Mouse (Mus musculus) midbrain, embryonic 14.5 days (tissue): ENCODE data around the gene Got1. TPM values are rescaled to one million over a fixed set of nuclear protein-coding genes. Genes with fewer than 3 reads are reported as not detected.

Source experiments
- ATAC-seq: fragments of 200-750 bp; cut with Nextera tagmentation; 2 replicates; pipeline ENCODE4 v1.8.0; 2017; ENCODE audit warnings: moderate number of reproducible peaks, moderate library complexity; ENCODE audit not compliant: low FRiP score, low TSS enrichment
- DNase-seq: peaks from one replicate; pipeline ENCODE4 v3.0.0-alpha.2; 2015
- H3K27ac ChIP-seq: fragments of 300-500 bp; sonication (generic); replicated peaks from 2 replicates; pipeline ENCODE4 v1.5.1; 2014; ENCODE audit warnings: mild to moderate bottlenecking, low read depth, low read length, moderate library complexity
- H3K27me3 ChIP-seq: fragments of 300-500 bp; sonication (generic); 2 replicates; pipeline ENCODE4 v1.6.1; 2014; ENCODE audit warnings: low read length, control low read depth, mixed read lengths; ENCODE audit not compliant: control insufficient read depth, insufficient read depth
- H3K36me3 ChIP-seq: fragments of 300-500 bp; sonication (generic); 2 replicates; pipeline ENCODE4 v1.6.1; 2014; ENCODE audit warnings: low read length, control low read depth; ENCODE audit not compliant: control insufficient read depth, insufficient read depth
- H3K4me1 ChIP-seq: fragments of 300-500 bp; sonication (generic); 2 replicates; pipeline ENCODE4 v1.6.1; 2014; ENCODE audit warnings: mild to moderate bottlenecking, antibody characterized with exemption, low read length, control low read depth; ENCODE audit not compliant: control insufficient read depth, insufficient read depth
- H3K4me2 ChIP-seq: fragments of 300-500 bp; sonication (generic); 2 replicates; pipeline ENCODE4 v1.6.1; 2014; ENCODE audit warnings: mild to moderate bottlenecking, low read length, moderate library complexity
- H3K4me3 ChIP-seq: fragments of 300-500 bp; sonication (generic); replicated peaks from 2 replicates; pipeline ENCODE4 v1.5.1; 2014; ENCODE audit warnings: low read depth, low read length
- H3K9ac ChIP-seq: fragments of 300-500 bp; sonication (generic); replicated peaks from 2 replicates; pipeline ENCODE4 v1.6.1; 2014; ENCODE audit warnings: mild to moderate bottlenecking, low read length, moderate library complexity
- H3K9me3 ChIP-seq: fragments of 300-500 bp; sonication (generic); 2 replicates; pipeline ENCODE4 v1.6.1; 2016; ENCODE audit warnings: low read length, control low read depth, mixed read lengths; ENCODE audit not compliant: control insufficient read depth
- WGBS: fragments of 180-500 bp; shearing (Covaris S2); extraction: QIAGEN DNeasy Blood & Tissue Kit; methylation state at CpG from one replicate; pipeline ENCODE4 v1.1.7; 2014; 5-methylcytosine and 5-hydroxymethylcytosine counted together
- polyA plus RNA-seq: library from polyadenylated mRNA; unstranded; fragments of >200 nt; fragmentation: Nextera tagmentation; extraction: Ambion mirVana; gene quantifications from 2 replicates; pipeline ENCODE4 v1.2.1, GENCODE M21; 2014

The Got1 gene
- polyA plus RNA-seq, 1 experiment from 2014 or later: 72.6 TPM

DNA sequence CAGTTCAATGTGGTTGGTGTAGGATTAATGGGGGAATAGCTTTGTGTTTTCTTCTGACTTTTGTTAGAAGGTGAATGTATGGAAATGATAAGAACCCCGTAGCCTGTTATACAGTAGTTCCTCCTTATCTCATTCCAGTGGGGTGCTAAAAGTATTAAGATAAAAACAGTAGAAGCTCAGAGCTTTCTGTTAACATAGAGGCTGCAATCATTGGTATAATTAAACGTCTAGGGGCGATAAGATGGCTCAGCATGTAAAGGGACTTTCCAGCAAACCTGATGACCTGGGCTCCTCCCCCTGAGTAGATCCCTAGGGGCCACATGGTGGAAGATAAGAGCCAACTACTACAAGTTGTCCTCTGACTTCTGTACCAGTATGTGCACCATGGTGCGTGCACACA is 71.4 kb downstream of the Got1 start:
- no peak overlapping the region for H3K4me2 ChIP-seq
- 91% methylated on average over 4 of the region's 4 CpGs for WGBS

GRCm38 (mm10) chr19:43452176-43452575 is 72.2 kb downstream of the Got1 start:
- no peak overlapping the region for H3K9ac ChIP-seq
- H3K4me1 ChIP-seq: no peaks in the 10 kb centered on the region
- H3K4me3 ChIP-seq: no peak overlapping the region
- WGBS: 90% methylated on average over 5 of the region's 5 CpGs
- H3K9me3 ChIP-seq: no peaks in the 10 kb centered on the region
- H3K4me2 ChIP-seq: no peak overlapping the region
- no peak overlapping the region for H3K27ac ChIP-seq
- H3K27me3 ChIP-seq: no peaks in the 10 kb centered on the region
- no peaks in the 10 kb centered on the region for H3K36me3 ChIP-seq
- ATAC-seq (no peak), DNase-seq (no peak)

More for the DNA sequence above, 71.4 kb downstream of the Got1 start:
- ATAC-seq (no peak), DNase-seq (no peak)
- no peaks in the 10 kb centered on the region for H3K36me3 ChIP-seq
- no peak overlapping the region for H3K4me3 ChIP-seq
- no peaks in the 10 kb centered on the region for H3K27me3 ChIP-seq
- no peaks in the 10 kb centered on the region for H3K9me3 ChIP-seq
- H3K4me1 ChIP-seq: no peaks in the 10 kb centered on the region
- no peak overlapping the region for H3K27ac ChIP-seq
- H3K9ac ChIP-seq: no peak overlapping the region

DNA sequence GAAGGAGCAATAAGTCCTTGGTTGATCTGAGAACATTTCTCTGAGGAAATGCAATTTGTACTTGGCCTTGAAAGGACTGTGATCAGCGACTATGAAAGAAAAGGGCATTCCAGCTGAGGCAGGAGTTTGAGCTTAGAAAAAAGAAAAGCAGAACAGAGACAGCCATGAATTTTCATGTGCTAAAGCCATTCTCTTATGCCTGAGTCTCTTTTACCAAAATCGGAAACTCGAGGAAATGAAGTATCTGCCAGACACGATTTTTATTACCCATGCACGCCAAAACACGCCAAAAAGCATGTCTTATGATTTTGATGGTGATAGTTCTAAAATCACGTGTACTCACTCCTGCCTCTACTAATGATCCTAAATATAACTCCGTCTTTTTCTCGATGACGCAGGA is 72.8 kb downstream of the Got1 start:
- no peak for ATAC-seq
- Histone ChIP-seq H3K4me1 (no peaks in the 10 kb centered on the region), H3K9ac (no peak overlapping the region), H3K36me3 (no peaks in the 10 kb centered on the region), H3K9me3 (no peaks in the 10 kb centered on the region), H3K27ac (no peak overlapping the region), H3K27me3 (no peaks in the 10 kb centered on the region), H3K4me2 (no peak overlapping the region), H3K4me3 (no peak overlapping the region)
- DNase-seq: no peak
- WGBS: 89% methylated on average over 10 of the region's 10 CpGs

Other genes with a start within 250 kb of the Got1 start
- gene Hpse2, start 136.2 kb downstream of the Got1 start, polyA plus RNA-seq: 0.11 TPM in 1 of 2 replicates, not detected in the other
- 2.3 and 2.5 TPM in 2 replicates for gene Cnnm1, start 84.2 kb downstream of the Got1 start, polyA plus RNA-seq
- gene Nkx2-3, start 87.7 kb upstream of the Got1 start, polyA plus RNA-seq: 0.30 and 0.62 TPM in 2 replicates
- 10.8 and 16.7 TPM in 2 replicates for gene Slc25a28, start 150.3 kb upstream of the Got1 start, polyA plus RNA-seq
- gene Entpd7, start 165.1 kb upstream of the Got1 start, polyA plus RNA-seq: 10.3 and 10.5 TPM in 2 replicates
- gene Cutc, start 228.4 kb upstream of the Got1 start, polyA plus RNA-seq: 7.6 and 10.6 TPM in 2 replicates
- gene Cox15, start 228.4 kb upstream of the Got1 start, polyA plus RNA-seq: 8.4 and 10.6 TPM in 2 replicates